Mouse (Mus musculus): ENCODE data around the gene Foxk2.

The Foxk2 gene

GRCm38 (mm10) chr11:121259160-121260100 lies at the start of gene Foxk2:
Gene Foxk2 (plus strand): TSS chr11:121259990.
- peak; percentile 87 for DNase-seq (ENCODE audit: low read depth, low spot score)

GRCm38 (mm10) chr11:121216831-121217230 lies 43.0 kb upstream of the Foxk2 start:
- DNase-seq (ENCODE audit: low read depth, low spot score): no peak

- no peak for DNase-seq (ENCODE audit: low read depth, low spot score)
Observed at GRCm38 (mm10) chr11:121219776-121220175, 40.0 kb upstream of the Foxk2 start.

GRCm38 (mm10) chr11:121220771-121221170 lies 39.0 kb upstream of the Foxk2 start:
- DNase-seq (ENCODE audit: low read depth, low spot score): no peak

GRCm38 (mm10) chr11:121221321-121222010 lies 38.3 kb upstream of the Foxk2 start:
- DNase-seq (ENCODE audit: low read depth, low spot score): no peak

- no peak for DNase-seq (ENCODE audit: low read depth, low spot score)
Observed at GRCm38 (mm10) chr11:121228129-121229017, 31.4 kb upstream of the Foxk2 start.

GRCm38 (mm10) chr11:121229018-121229439 lies 30.8 kb upstream of the Foxk2 start, which contains the start of gene Cybc1:
Gene Cybc1 (minus strand): TSS chr11:121229322.
- peak; percentile 64 for DNase-seq (ENCODE audit: low read depth, low spot score)

- no peak for DNase-seq (ENCODE audit: low read depth, low spot score)
Observed at GRCm38 (mm10) chr11:121231191-121231590, 28.6 kb upstream of the Foxk2 start.

GRCm38 (mm10) chr11:121231628-121232291 lies 28.0 kb upstream of the Foxk2 start:
- no peak for DNase-seq (ENCODE audit: low read depth, low spot score)

- no peak for DNase-seq (ENCODE audit: low read depth, low spot score)
Observed at GRCm38 (mm10) chr11:121232706-121233105, 27.1 kb upstream of the Foxk2 start.

- no peak for DNase-seq (ENCODE audit: low read depth, low spot score)
Observed at GRCm38 (mm10) chr11:121235475-121236238, 24.1 kb upstream of the Foxk2 start.

GRCm38 (mm10) chr11:121236564-121237344 lies 23.0 kb upstream of the Foxk2 start, which contains the start of gene Narf:
Gene Narf (plus strand): TSS chr11:121237253.
- peak; percentile 100 for DNase-seq (ENCODE audit: low read depth, low spot score)

- peak; percentile 18 for DNase-seq (ENCODE audit: low read depth, low spot score)
Observed at GRCm38 (mm10) chr11:121237345-121238128, 22.3 kb upstream of the Foxk2 start.

- no peak for DNase-seq (ENCODE audit: low read depth, low spot score)
Observed at GRCm38 (mm10) chr11:121239669-121240068, 20.1 kb upstream of the Foxk2 start.

- DNase-seq (ENCODE audit: low read depth, low spot score): no peak
Observed at GRCm38 (mm10) chr11:121250196-121250595, 9.6 kb upstream of the Foxk2 start.

GRCm38 (mm10) chr11:121260211-121260906 lies 569 bp downstream of the Foxk2 start:
- DNase-seq (ENCODE audit: low read depth, low spot score): no peak

GRCm38 (mm10) chr11:121261074-121261473 lies 1.3 kb downstream of the Foxk2 start:
- DNase-seq (ENCODE audit: low read depth, low spot score): no peak

GRCm38 (mm10) chr11:121277516-121277915 lies 17.7 kb downstream of the Foxk2 start:
- no peak for DNase-seq (ENCODE audit: low read depth, low spot score)
